Mouse (Mus musculus): ENCODE data around the gene Ap5z1.

The Ap5z1 gene

DNA sequence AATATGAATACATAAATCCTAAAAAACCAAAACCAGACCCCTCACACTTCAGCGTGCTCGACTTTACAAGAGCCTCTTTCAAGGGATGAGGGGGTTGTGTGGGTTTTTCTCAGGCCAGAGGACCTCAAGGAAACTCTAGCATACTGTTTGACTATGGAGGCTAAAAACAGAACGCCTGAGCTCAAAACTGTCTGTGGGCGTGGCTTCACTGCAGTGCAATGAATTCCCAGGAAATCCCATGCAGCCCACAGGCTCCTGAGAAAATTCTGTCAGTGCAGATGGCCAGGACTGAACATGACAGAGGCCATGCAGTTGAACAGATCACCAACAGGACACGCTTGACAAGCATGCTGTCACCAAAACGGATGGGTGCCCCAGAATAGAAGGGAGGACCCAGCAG, 55.2 kb downstream of the Ap5z1 start:
- no peak for DNase-seq (ENCODE audit: extremely low spot score)

DNA sequence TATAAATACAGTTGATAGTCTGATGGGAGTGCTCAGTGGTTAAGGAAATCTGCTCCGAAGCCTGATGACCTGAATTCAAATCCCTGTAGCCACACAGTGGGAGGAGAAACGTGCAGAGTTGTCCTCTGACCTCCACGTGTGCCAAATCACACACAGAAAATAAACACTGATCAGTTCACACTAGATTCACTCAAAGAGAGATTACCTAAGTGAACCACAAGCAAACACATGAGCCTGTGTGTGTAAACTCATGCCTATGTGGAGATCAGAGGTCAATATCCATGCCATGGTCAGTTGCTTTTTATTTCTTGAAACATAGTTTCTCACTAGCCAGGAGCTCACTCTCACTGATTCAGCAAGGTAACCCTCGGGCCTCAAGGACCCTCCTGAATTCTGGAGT, 56.6 kb downstream of the Ap5z1 start:
- DNase-seq (ENCODE audit: extremely low spot score) = no peak

DNA sequence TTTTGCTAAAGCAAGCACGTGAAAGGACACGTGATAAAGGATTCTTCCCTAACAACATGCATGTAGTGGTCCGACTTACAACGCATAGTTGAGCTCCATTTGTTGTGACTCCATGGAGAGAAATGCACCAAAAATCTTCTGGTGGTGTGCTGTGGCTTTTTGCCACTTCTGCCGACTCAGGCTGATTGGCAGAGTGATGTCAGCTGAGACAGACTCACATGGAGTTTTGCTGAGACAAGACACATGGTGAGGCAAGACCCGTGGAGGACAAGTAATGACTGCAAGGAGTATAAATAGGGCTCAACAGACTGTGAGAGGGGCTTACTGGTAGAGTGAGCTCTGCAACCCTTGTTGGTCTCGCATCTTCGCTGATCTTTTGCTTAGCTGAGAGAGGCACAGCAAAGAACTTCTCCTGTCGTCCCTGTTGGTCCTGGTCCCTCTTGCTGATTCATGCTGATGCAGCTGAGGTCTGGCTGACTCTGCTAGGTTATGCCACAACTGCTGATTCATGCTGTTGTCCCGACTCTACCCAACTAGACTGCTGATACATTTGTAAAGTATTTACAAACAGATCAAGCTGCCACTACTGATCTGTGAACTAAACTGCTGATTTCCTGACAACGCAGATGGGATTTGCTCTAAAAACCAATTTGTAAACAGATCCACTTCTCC, 57.6 kb downstream of the Ap5z1 start:
- no peak for DNase-seq (ENCODE audit: extremely low spot score)

DNA sequence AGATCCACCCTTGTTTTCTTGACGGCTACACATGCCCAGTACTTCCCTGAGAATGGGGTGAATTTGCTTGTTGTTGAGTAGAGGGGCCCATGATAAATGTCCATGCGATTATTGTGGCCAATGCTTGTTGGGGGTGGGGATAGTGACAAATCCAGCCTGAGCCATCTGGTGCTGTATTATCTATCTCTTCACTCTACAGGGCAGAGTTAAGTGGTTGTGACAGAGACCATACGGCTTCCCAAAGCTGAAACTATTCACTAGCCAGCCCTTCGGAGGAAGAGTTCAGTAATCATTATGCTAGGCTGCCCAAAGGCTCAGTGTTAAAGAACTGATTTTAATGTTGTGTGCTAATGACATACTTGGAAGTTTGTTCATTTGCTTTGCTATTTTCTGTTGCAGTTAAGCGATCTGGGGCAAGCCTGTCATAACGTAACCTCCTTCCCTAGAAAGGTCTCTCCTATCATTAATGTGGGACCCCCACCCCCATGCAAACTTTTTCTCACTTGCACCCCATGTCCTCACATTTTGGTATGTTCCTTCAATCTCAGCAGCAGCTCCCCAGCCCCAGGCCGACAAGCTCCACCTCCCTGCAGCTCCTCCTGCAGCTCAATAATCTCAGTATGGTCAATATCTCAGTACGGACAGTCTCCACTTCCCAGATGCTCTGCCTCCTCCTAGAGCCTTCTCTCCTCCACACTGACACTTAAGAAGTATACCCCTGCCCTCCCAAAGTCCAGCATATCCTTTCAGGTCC, 61.1 kb downstream of the Ap5z1 start:
- DNase-seq (ENCODE audit: extremely low spot score) = no peak
